Mouse (Mus musculus): Measurements from ENCODE around the gene Hyls1. TPM values are rescaled to one million over a fixed set of nuclear protein-coding genes. Genes with fewer than 3 reads are reported as not detected.
A peak's percentile ranks its signal among the peaks of the same experiment; 100 is the strongest.

The Hyls1 gene
- total RNA-seq, 2 experiments from 2014 or later = 1.6 to 2.4 TPM

DNA sequence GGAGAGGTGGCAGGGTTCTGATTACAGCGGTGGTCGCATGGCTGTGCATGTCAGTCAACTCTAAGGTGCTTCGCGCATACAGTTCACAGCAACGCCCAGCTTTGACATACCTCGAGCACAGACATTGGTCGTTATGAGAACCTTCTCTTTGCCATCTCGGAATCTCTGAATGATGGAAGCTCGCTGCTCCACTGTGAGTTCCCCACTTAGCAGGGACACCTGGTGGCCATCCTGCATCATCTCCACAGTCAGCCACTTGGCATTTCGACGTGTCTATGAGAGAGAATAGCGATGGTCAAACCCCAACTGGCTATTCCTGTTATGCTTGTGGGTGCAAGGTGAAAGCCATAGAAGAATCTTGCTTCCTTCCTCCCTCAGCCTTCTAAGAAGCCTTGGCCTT, 24.5 kb downstream of the Hyls1 start:
- DNase-seq = no peak
- intact Hi-C loops (cut with DNase I) = no loop called here

DNA sequence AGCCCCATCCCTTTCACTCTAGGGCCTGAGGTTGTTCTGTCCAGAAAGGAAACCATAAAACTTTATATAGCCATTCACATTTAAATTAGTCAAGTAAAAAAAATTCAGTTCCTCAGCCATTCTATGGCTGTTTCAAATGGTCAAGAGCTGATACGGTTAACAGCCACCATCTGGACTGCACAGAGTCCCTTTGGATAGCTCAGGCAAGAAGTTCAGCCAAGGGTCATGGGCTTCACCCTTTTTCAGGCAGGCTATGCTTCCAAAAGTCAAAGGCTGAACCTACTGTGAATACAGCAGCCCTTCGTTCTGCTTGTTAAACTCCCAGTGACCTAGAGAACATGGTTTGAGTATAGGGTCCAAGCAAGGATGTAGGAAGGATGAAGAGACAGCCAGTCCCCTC, 25.5 kb downstream of the Hyls1 start:
- DNase-seq = no peak
- intact Hi-C loops (cut with DNase I) = loop anchor here (5.0 kb wide), 1 partner anchor 512 kb away; no protein-coding TSS in a partner anchor

DNA sequence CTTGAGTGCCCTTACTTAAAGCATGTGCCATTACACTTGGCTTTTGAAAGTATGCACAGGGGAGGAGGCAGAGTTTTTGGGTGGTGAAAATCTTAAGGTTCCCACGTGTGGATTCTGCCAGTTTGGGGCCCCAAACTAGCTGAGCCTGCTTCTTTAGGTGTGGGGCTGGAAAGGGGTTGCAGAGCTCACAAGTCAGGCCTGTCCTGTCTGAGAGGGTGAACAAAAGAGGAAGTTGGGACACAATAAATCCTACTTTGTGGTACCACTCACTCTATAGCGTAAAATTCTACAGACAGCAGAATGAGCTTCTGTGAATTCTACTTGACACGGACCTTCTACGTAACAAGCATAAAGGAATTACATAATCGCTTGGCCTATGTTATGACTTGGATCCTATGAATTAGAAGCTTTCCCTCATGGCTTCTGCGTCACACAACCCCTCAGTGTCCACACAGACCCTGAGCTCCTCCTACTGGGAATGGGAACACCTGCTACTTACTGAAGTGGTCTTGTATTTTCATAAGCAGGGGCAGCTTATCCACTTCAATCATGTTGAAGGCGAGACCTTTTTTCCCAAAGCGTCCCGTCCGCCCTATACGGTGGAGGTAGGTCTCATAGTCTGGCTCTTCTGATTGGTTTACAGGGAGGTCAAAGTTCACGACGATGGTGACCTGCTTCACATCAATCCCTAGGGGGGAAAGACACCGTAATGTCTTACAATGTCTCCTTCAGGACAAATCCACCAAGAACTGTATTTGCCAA, 26.9 kb downstream of the Hyls1 start:
- no peak for DNase-seq
- intact Hi-C loops (cut with DNase I) = loop anchor here (5.0 kb wide), 1 partner anchor 511 kb away; no protein-coding TSS in a partner anchor

DNA sequence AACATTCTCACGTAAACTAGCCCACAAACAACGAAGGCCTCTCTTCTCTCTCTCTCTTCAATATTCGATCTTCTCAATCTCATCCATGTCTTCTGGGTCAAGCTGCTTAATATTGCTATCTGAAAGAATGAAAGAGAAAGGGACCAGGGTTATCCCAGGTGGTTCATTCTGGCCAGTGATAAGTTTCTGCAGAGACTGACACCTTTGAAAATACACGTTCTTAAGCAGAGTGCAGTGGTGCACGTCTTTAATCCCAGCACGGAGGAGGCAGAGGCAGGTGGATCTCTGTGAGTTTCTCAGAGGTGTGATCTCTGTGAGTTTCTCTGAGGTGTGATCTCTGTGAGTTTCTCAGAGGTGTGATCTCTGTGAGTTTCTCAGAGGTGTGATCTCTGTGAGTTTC, 28.3 kb downstream of the Hyls1 start:
- intact Hi-C loops (cut with DNase I) = loop anchor here (1.0 to 5.0 kb wide), 2 partner anchors 260 to 510 kb away; no protein-coding TSS in a partner anchor
- no peak for DNase-seq

DNA sequence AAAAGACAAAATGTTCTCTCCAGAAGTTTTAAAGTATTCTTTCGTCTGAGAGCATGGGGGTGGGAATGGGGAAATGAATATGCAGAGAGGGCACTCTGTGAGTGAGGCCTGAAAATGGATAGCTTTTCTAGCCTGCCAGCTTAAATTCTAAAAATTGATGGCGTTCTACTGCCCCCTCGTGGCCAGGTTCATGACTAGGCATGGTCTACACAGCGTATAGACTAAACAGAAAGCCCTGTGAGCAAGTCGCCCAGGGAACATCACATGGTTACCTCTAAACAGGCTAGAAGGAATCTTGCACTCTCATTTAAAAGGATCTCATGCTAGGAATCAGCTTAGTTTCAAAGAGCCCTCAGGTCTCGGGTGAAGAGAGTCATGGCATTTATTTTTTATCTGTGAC, 28.7 kb downstream of the Hyls1 start:
- intact Hi-C loops (cut with DNase I) = loop anchor here (1.0 to 5.0 kb wide), 2 partner anchors 259 to 509 kb away; no protein-coding TSS in a partner anchor
- DNase-seq = peak; percentile 74 to 86

DNA sequence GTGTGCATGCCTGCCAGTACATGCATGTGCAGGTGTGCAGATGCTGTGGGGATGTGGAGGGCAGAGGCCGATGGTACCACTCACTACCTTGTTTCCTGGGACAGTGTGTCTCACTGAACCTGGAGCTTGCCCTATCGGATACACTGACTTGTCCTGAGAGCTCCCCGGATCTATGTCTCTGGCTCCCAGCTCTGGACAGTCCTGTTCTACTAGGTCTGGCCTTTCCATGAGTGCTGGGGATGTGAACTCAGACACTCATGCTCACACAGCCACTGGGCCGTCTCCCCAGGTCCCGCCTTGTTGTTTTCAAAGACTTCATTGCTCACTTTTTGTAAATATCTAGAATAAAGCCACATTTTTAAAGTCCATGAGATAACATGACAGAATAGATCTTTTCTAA, 29.2 kb downstream of the Hyls1 start:
- intact Hi-C loops (cut with DNase I) = loop anchor here (1.0 to 5.0 kb wide), 2 partner anchors 259 to 509 kb away; no protein-coding TSS in a partner anchor
- no peak for DNase-seq

DNA sequence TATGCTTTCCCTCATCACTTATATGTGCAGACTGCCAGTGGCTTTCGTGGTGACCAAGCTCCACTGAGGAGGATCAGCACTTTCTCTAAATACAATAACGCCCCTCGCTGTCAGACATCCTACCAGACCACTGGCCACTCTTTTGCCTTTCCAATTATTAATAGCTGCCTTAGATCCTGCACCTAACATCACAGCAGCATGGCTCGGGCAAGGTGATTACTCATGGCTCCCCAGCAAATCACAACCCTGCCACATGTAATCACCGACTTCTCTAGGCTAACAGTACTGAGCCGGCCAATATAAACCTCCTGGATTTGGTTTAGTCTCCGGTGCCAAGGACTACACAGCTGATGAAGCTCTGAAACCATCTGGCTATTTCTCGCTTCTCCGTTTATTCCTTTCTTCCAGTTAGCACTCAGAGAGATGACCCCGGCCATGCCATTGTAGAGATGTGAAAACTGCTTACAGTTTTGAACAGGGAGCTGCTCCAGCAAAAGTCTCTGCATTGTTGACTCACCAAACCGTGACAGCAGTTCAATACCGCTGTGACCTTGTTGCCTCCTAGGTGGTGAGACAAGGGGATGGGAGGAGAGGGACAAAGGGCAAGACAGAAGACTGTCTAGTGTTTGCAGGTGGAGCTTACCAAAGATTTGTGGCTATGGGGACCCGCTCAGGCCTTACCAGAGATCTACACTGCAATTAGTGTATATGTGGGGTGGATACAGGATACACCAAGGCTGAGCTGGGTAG, 31.0 kb downstream of the Hyls1 start:
- DNase-seq = no peak
- intact Hi-C loops (cut with DNase I) = loop anchor here (5.0 kb wide), 2 partner anchors 117 to 337 kb away; partner anchors contain the start of genes Cdon, Srpr and Tirap

DNA sequence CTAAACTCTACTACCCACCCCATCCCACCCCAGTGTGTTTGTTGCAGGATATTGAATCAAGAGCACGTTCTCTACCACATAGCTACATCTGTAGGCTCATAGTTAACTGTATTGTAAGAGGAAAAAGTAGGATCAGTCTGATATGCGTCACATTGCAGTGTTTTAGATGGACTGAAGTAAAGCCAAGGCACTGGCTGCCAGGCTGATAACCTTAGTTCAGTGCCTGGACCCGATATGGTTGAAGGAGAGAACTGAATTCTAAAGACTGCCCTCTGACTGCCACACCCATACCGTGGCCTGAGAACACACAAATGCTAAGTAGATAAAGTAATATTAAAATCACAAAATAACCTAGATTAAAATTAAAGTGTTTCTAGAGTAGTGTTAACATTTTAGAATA, 34.3 kb downstream of the Hyls1 start:
- DNase-seq = no peak
- intact Hi-C loops (cut with DNase I) = loop anchor here (1.0 to 5.0 kb wide), 3 partner anchors 114 to 334 kb away; partner anchors contain the start of genes Cdon, Srpr and Tirap

DNA sequence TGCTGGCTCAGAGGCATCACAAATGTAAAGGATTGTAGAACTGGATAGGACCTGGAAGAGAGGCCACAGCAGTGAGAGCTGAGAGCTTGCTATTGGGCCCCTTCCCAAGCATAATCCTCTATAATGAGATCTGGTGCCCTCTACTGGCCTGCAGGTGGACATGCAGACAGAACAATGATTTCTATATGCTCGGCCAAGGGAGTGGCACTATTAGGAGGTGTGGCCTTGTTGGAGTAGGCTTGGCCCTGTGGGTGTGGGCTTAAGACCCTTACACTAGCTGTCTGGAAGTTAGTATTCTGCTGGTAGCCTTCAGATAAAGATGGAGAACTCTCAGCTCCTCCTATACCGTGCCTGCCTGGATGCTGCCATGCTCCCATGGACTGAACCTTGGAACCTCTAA, 35.1 kb downstream of the Hyls1 start:
- peak; percentile 47 to 52 for DNase-seq
- intact Hi-C loops (cut with DNase I) = loop anchor here (1.0 to 5.0 kb wide), 3 partner anchors 113 to 333 kb away; partner anchors contain the start of genes Cdon, Srpr and Tirap

DNA sequence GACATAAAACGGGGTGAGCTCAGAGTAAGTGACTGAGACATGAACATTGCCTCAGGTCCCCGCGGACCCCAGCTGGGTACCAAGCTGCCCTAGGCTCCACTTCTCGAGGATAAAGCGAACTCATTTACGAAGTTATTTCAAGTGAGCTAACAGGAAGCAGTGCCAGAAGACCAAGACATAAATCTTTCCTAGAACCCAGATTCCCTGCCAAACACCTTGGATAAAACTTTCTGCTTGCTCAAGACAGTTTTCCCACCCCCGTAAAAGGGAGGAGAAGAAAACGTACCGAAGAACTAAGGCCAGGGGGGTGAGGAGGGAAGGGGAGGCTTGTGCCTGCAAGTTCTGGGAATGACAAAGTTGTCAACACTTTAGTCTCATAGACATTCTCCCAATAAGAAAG, 36.9 kb downstream of the Hyls1 start:
- intact Hi-C loops (cut with DNase I) = no loop called here

DNA sequence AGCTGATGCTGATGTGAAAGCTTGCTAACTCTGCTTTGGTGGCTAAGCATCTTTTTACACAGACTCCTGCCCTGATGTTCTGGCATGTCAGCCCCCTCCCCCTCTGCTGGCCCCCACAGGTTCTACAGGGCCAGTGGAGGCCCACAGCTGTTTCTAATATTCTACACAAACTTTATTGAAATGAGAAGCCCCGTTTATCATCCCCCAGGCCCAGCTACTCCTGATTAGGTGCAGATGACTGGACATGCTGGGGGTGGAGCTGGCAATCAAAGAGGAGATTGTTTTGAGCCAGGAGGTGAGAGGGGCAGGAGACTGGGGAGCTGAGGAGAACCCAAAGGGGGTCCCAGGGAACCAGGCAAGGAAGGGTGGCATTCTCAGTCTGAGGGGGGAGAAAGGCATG, 40.4 kb downstream of the Hyls1 start:
- intact Hi-C loops (cut with DNase I) = no loop called here
- DNase-seq = no peak

More for the DNA sequence above, 36.9 kb downstream of the Hyls1 start:
- DNase-seq = no peak

DNA sequence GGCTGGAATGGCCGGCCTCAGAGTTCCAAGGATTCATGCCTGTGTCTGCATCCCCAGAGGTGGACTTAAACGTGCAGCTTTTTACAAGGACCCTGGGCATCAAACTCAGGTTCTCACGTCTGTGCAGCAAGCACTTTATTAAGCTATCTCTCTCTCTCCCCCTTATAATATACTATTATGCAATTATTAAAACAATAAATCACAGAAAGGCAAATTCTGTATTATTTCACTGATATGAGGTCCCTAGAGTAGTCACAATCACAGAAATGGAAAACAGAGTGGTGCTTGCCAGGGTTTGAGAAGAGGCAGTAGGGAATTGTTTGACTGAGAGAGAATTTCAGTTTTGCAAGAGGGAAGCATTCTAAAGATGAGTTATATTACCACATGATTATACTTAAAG, 41.1 kb downstream of the Hyls1 start:
- DNase-seq = no peak
- intact Hi-C loops (cut with DNase I) = no loop called here

DNA sequence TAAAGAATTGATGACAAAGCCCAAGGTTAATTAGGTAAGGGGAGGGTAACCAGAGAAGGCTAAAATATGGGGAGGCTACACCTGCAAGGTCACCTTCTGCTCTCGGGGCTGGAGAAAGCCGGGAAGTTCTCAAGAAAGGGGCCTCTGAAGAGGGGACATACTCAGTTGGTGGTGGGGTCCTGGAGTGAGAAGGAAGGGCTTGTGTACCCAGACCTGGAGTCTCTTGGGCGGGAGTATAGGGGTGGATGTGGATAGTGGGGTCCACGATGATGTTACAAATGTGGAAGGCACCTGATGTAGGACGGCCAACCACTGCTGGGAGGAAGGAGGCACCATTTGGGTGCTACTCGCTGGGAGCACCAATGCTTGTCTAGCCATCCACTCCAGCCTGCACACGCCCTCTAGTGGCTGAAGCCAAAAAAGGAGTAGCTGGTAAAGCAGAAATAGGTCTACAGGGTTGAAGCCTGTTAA, 46.2 kb downstream of the Hyls1 start:
- peak; percentile 65 to 70 for DNase-seq
- intact Hi-C loops (cut with DNase I) = loop anchor here (1.0 to 5.0 kb wide), 2 partner anchors 102 to 242 kb away; partner anchors contain the start of gene Cdon

DNA sequence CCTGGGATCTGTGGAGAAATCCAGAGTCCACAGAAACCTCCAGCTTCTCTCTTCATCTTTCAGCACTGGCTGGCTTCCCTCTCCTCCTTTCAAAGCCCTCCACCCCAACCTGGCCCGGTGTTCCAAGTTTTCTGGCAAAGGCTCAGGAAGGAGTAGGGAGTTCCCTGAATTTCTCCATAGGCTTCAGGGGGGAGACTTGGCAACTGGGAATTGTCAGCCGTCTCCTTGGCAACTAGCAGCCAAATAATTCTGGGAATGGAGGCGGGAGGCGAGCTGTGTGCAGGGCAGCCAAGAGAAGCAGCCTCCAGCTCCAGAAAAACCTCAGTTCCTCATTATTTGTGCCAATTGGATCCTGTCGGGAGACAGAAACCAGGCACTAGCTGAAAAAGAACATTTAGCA, 46.7 kb downstream of the Hyls1 start:
- peak; percentile 48 to 53 for DNase-seq
- intact Hi-C loops (cut with DNase I) = loop anchor here (5.0 kb wide), 1 partner anchor 101 kb away; the partner anchor contains the start of gene Cdon

DNA sequence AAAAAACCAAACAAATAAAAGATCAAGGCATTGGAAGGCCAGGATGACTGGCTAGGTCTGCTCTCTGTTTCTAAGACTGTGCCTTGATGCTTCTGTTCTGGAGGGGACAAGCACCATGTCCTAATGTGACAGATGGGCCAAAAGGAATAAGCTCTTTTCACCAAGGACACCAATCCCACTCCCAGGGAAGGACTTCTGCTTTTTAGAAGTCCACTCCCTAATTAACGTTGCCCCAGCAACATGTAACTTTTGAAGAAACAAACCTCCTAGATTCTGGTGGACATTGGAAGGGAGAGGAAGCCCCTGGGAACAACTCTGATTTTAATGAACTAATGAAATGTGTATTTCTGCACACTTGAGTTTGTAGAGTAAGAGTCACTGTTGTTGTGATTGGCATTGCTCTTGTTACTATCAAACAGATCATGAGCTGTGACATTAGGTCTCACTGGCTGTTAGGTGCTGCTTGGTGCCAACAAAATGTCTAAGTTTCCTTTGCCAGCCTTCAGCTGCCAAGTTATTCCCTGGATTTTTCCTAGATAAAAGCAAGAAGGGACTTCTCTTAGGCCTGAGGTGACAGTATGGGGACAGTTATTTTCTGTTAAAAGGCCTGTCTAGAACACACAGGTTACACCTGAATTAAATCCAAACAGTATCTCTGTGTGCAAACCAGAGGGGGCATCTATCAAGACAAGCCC, 47.2 kb downstream of the Hyls1 start:
- DNase-seq = no peak
- intact Hi-C loops (cut with DNase I) = loop anchor here (5.0 kb wide), 1 partner anchor 101 kb away; the partner anchor contains the start of gene Cdon

DNA sequence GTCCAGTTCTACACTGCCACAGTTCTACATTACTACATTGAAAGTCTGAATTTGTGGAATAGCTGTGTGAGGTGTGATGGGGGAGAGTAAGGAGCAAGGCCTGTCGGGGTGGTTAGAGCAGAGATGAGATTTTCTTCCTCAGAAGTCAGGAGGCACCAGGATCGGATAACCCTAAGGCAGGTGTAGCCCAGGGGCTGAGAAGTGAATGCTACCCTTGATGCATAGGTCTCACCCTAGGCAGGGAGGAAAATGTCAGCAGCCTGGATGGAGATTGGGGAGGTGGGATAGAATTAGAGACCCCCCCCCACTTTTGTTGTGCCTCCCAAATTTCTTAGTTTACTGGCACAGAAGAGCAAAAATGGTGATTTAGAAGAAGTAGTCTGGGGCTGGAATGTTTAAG, 48.0 kb downstream of the Hyls1 start:
- intact Hi-C loops (cut with DNase I) = loop anchor here (5.0 kb wide), 1 partner anchor 100 kb away; the partner anchor contains the start of gene Cdon
- no peak for DNase-seq

DNA sequence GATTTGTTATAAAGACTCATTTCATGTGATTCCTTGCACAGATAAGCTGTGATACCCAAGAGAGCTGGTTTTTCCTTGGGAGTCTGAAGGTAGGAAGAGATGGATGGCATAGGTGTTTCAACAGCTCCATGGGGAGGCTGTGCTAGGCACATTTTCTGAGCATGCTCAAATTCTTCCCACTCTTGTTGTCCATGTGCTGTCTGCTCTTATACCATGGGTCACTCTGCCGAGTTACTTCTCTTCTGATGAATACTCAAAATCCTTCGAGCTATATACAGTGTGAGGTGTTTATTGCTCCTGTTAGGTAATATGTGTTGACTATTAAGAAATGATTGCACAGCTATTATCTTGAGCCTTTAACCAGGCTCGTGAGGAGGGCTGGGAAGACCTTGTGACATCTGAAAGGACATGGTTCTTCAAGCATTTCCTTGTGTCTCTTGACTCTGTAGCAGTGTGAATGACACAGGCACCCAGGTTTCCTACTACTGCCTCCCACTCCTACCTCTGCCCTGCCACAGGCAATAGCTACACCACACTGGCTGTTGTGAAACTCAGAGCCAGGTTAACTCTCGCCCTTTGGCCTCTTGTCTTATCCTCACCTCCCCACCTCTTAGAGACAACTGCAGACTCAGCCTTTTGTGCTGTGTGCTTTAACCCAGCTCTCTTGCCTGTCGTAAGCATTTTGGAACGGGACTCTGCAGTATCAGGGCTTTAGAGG, 49.4 kb downstream of the Hyls1 start:
- DNase-seq = no peak
- intact Hi-C loops (cut with DNase I) = loop anchor here (5.0 kb wide), 1 partner anchor 98 kb away; the partner anchor contains the start of gene Cdon

DNA sequence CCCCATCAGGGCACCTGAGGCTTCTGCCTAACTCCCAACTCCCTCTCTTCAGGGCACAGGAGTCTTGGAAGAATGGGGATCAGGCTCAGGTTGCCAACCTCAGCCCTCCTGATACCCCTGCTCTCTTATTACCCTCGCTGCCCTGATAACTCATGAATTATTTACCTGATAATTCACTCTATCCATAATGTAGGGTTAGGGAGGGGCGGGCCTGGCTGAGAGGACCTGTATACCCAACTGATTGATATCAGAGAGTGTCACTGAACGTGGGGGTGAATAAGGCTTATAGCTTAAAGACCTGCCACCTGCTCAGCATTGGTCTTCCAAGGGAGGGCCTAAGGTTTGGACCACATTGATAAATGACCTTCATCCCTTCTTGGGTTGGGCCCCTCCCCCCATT, 52.0 kb downstream of the Hyls1 start, which contains the start of gene Gm1113:
Gene Gm1113 (minus strand): TSS at position 101 of the 400 bp plus-strand sequence.
- intact Hi-C loops (cut with DNase I) = no loop called here
- no peak for DNase-seq

DNA sequence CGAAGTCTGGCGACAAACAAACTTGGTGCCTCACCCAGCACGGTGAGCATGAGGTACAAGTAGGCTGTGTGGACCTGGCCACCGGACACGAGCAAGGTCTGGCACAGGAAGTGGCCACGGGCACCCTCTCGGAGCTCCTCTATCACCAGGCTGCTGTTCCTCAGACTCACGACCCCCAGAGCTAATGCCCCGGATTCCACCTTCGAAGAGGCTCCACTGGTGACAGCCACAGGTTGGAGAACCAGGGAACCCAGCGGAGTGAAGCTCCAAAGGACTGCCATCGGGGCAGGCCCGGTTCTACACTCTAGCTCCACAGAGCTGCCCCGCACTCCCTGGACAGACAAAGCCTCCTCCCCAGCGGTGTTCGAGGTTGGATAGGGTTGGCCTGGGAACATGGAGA, 53.5 kb downstream of the Hyls1 start:
- intact Hi-C loops (cut with DNase I) = no loop called here
- no peak for DNase-seq
